Mouse (Mus musculus) MEL (cell line): ENCODE data around the gene Egf. TPM values are rescaled to one million over a fixed set of nuclear protein-coding genes. Genes with fewer than 3 reads are reported as not detected.

Source experiments
- DNase-seq: peaks from one replicate; pipeline ENCODE4 v3.0.0; 2011; ENCODE audit warnings: low read depth, low spot score
- H3K27ac ChIP-seq: 2 replicates; pipeline ENCODE4 v1.5.1; 2012; ENCODE audit warnings: low read depth, mild to moderate bottlenecking, control low read depth, low read length, moderate library complexity; ENCODE audit not compliant: control insufficient read depth
- H3K27me3 ChIP-seq, 2 experiments: fragments of 150-350 bp in 1 of 2; sonication (generic) in 1 of 2; 2 replicates each; pipeline ENCODE4 v1.6.1; 2012; ENCODE audit warnings: low read length in 2 of 2, mild to moderate bottlenecking in 2 of 2, improper control_type of control experiment in 1 of 2, moderate library complexity in 1 of 2; ENCODE audit not compliant: insufficient read depth in 2 of 2, control insufficient read depth in 1 of 2
- H3K36me3 ChIP-seq, 2 experiments: 2 replicates each; pipeline ENCODE4 v1.6.1; 2012 to 2014; ENCODE audit warnings: low read length in 2 of 2, improper control_type of control experiment in 1 of 2, inconsistent platforms in 1 of 2, mild to moderate bottlenecking in 1 of 2; ENCODE audit not compliant: insufficient read depth in 2 of 2, control insufficient read depth in 1 of 2
- H3K4me1 ChIP-seq, 2 experiments: fragments of 150-350 bp in 1 of 2; sonication (generic) in 1 of 2; 2 replicates each; pipeline ENCODE4 v1.6.1; 2012; ENCODE audit warnings: low read length in 2 of 2, improper control_type of control experiment in 1 of 2, mild to moderate bottlenecking in 1 of 2; ENCODE audit not compliant: insufficient read depth in 2 of 2, control insufficient read depth in 1 of 2
- H3K4me3 ChIP-seq, 2 experiments: fragments of 150-350 bp in 1 of 2; sonication (generic) in 1 of 2; 2 replicates each; pipeline ENCODE4 v1.5.1; 2012; ENCODE audit warnings: low read depth in 2 of 2, low read length in 2 of 2, mild to moderate bottlenecking in 2 of 2, moderate library complexity in 2 of 2, control low read depth in 1 of 2, improper control_type of control experiment in 1 of 2; ENCODE audit not compliant: control insufficient read depth in 1 of 2, insufficient read depth in 1 of 2
- H3K79me2 ChIP-seq: 2 replicates; pipeline ENCODE4 v1.6.1; 2012; ENCODE audit warnings: mild to moderate bottlenecking, low read length, moderate library complexity; ENCODE audit not compliant: control insufficient read depth, poor library complexity, insufficient read depth
- H3K9ac ChIP-seq: 2 replicates; pipeline ENCODE4 v1.6.1; 2012; ENCODE audit warnings: low read depth, mild to moderate bottlenecking, control low read depth, low read length, moderate library complexity; ENCODE audit not compliant: control insufficient read depth, poor library complexity, severe bottlenecking
- H3K9me3 ChIP-seq: fragments of 150-350 bp; sonication (generic); replicated peaks from 2 replicates; pipeline ENCODE4 v1.6.1; 2012; ENCODE audit warnings: mild to moderate bottlenecking, low read length, improper control_type of control experiment, moderate library complexity; ENCODE audit not compliant: insufficient read depth
- CTCF ChIP-seq, 3 experiments: IDR thresholded peaks in 2 of 3; conservative IDR thresholded peaks in 1 of 3; 2 replicates each; pipeline ENCODE4 v1.5.1; 2011 to 2012; ENCODE audit warnings: low read length in 3 of 3, low read depth in 2 of 3, mild to moderate bottlenecking in 2 of 3, improper control_type of control experiment in 1 of 3, inconsistent platforms in 1 of 3, mixed read lengths in 1 of 3, moderate library complexity in 1 of 3; ENCODE audit not compliant: control insufficient read depth in 1 of 3, insufficient read depth in 1 of 3, poor library complexity in 1 of 3, severe bottlenecking in 1 of 3
- E2F4 ChIP-seq: IDR thresholded peaks from 2 replicates; pipeline ENCODE4 v1.6.1; 2011; ENCODE audit warnings: low read depth, low read length, improper control_type of control experiment, borderline replicate concordance
- ELF1 ChIP-seq: IDR thresholded peaks from 2 replicates; pipeline ENCODE4 v1.6.1; 2014; ENCODE audit warnings: low read depth, mild to moderate bottlenecking, inconsistent platforms, low read length, improper control_type of control experiment, moderate library complexity
- ETS1 ChIP-seq: IDR thresholded peaks from 2 replicates; pipeline ENCODE4 v1.6.1; 2012; ENCODE audit warnings: low read depth, mild to moderate bottlenecking, inconsistent platforms, low read length, improper control_type of control experiment, moderate library complexity
- GABPA ChIP-seq: IDR thresholded peaks from 2 replicates; pipeline ENCODE4 v1.6.1; 2012; ENCODE audit warnings: low read depth, mild to moderate bottlenecking, inconsistent platforms, low read length, improper control_type of control experiment, moderate library complexity
- MAFK ChIP-seq: IDR thresholded peaks from 2 replicates; pipeline ENCODE4 v1.6.1; 2011; ENCODE audit warnings: low read depth, mild to moderate bottlenecking, low read length, improper control_type of control experiment, borderline replicate concordance
- MAZ ChIP-seq: IDR thresholded peaks from 2 replicates; pipeline ENCODE4 v1.6.1; 2012; ENCODE audit warnings: low read depth, mild to moderate bottlenecking, inconsistent platforms, low read length, improper control_type of control experiment
- MEF2A ChIP-seq: IDR thresholded peaks from 2 replicates; pipeline ENCODE4 v1.6.1; 2014; ENCODE audit warnings: low read depth, mild to moderate bottlenecking, inconsistent platforms, low read length, improper control_type of control experiment; ENCODE audit not compliant: poor library complexity, insufficient replicate concordance, severe bottlenecking; ENCODE audit errors: extremely low read depth
- MYB ChIP-seq: IDR thresholded peaks from 2 replicates; pipeline ENCODE4 v1.6.1; 2011; ENCODE audit warnings: mild to moderate bottlenecking, low read depth, low read length, improper control_type of control experiment
- POLR2A ChIP-seq, 2 experiments: IDR thresholded peaks; 2 replicates each; pipeline ENCODE4 v1.6.1; 2011 to 2012; ENCODE audit warnings: low read length in 2 of 2, mild to moderate bottlenecking in 2 of 2, control low read depth in 1 of 2, improper control_type of control experiment in 1 of 2, low read depth in 1 of 2, moderate library complexity in 1 of 2; ENCODE audit not compliant: control insufficient read depth in 1 of 2, insufficient read depth in 1 of 2, poor library complexity in 1 of 2
- POLR2AphosphoS5 ChIP-seq: IDR thresholded peaks from 2 replicates; pipeline ENCODE4 v1.6.1; 2012; ENCODE audit warnings: low read depth, borderline replicate concordance, mild to moderate bottlenecking, inconsistent platforms, low read length, moderate library complexity, mixed read lengths
- RAD21 ChIP-seq: IDR thresholded peaks from 2 replicates; pipeline ENCODE4 v1.6.1; 2011; ENCODE audit warnings: mild to moderate bottlenecking, low read depth, low read length, improper control_type of control experiment
- RCOR1 ChIP-seq: IDR thresholded peaks from 2 replicates; pipeline ENCODE4 v1.6.1; 2012; ENCODE audit warnings: low read depth, mild to moderate bottlenecking, inconsistent platforms, low read length, improper control_type of control experiment
- SMC3 ChIP-seq: IDR thresholded peaks from 2 replicates; pipeline ENCODE4 v1.6.1; 2011; ENCODE audit warnings: low read depth, low read length, improper control_type of control experiment
- ZC3H11A ChIP-seq: IDR thresholded peaks from 2 replicates; pipeline ENCODE4 v1.6.1; 2012; ENCODE audit warnings: low read depth, mild to moderate bottlenecking, inconsistent platforms, low read length, improper control_type of control experiment
- ZMIZ1 ChIP-seq: IDR thresholded peaks from 2 replicates; pipeline ENCODE4 v1.6.1; 2012; ENCODE audit warnings: low read depth, mild to moderate bottlenecking, inconsistent platforms, low read length, improper control_type of control experiment, moderate library complexity
- ZNF384 ChIP-seq: IDR thresholded peaks from 2 replicates; pipeline ENCODE4 v1.6.1; 2012; ENCODE audit warnings: low read depth, mild to moderate bottlenecking, inconsistent platforms, low read length, improper control_type of control experiment
- polyA plus RNA-seq, 2 experiments: library from polyadenylated mRNA; stranded (reverse) in 1 of 2; unstranded in 1 of 2; fragments of >175 nt in 1 of 2; fragments of >200 nt in 1 of 2; gene quantifications; 2 replicates each; pipeline versions ENCODE4 v1.2.1 to v1.2.4; 2012; ENCODE audit warnings: low replicate concordance in 2 of 2, low read depth in 1 of 2; ENCODE audit not compliant: insufficient read length in 2 of 2, insufficient read depth in 1 of 2, missing spikeins in 1 of 2
- total RNA-seq: library from RNA; depleted of rRNA; stranded (reverse); fragments of 300-350 nt; gene quantifications from 2 replicates; pipeline ENCODE4 v1.2.3, GENCODE M21; 2012

Egf gene
- total and polyA plus RNA-seq, 3 experiments = 1.5 to 3.1 TPM; not detected in 1

DNA sequence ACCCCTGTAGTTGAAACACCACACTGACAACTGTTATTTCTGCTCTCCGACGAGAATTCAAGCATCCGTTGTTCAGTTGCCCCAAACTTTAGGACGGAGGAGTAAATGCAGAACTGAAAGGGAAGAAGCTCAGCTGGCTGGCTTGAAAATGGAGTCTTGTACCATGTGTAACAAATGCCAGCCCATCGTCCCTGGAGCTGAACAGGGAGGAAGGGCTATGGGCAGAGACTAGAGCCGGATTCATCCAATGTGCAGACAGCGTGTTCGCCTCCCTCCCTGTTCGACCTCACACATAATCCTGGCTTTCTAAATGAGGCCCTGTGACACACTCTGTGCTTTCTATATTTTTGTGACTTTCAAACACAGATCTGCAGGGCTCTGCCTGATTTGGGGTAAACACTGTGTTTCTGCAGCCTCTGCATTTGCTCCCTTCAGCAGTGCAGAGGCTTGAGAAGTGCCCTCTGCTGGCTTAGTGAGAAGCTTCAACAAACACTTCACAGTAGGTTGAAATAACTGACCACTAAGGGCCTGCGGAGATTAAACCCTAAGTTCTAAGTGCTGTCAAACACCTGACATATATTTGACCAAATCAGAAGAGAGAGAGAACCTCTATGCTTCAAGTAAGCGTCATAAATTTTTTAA, 120.7 kb downstream of the Egf start:
- H3K79me2 ChIP-seq = no peaks in the 10 kb centered on the region
- peaks cover 0 to 8% of the 10 kb centered on the region in 2 experiments; a peak in 1 of 4 replicates for H3K4me1 ChIP-seq
- peaks cover 2 to 3% of the 10 kb centered on the region in 2 experiments; a peak in 3 of 4 replicates for H3K36me3 ChIP-seq
- no peak for TF ChIP-seq E2F4
- peak; percentile 7 for TF ChIP-seq RAD21
- TF ChIP-seq ZC3H11A = 0 out of 2 replicates have a peak, but pooled peaks have one; percentile 9
- TF ChIP-seq CTCF (IDR thresholded peaks at IDR 0.05 in 2 of 3, conservative IDR thresholded peaks at IDR 0.05 in 1 of 3; ENCODE audit: control insufficient read depth in 1 of 3, insufficient read depth in 1 of 3, low read depth in 2 of 3, low read length in 3 of 3, poor library complexity in 1 of 3, severe bottlenecking in 1 of 3) = peak in 2 of 3 experiments; percentile 26 to 30; a peak in 4 of 6 replicates
- TF ChIP-seq ETS1 = no peak
- peak; percentile 39 for TF ChIP-seq SMC3
- no peak overlapping the region for H3K4me3 ChIP-seq
- no peak for DNase-seq
- no peaks in the 10 kb centered on the region for H3K9me3 ChIP-seq
- H3K27ac ChIP-seq = no peak overlapping the region
- H3K9ac ChIP-seq = no peak overlapping the region
- no peaks in the 10 kb centered on the region for H3K27me3 ChIP-seq

DNA sequence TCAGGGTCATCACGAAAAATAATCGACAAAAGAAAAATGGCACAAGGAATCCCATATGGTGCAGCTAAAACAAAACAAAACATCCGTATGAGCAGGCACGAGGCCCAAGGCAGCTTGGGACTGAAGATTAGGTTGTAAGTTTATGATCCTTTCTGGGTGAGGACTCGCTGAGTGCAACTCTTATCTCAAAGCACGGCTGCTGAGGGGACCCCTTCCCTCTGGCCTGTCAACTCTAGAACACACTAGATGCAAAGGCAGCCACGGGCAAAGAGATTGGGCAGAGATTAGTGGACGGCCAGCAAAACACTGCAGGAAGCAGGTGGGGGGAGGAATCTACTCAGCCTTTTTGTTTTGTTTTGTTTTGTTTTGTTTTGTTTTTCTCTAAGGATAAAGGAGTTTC, 121.6 kb downstream of the Egf start:
- Histone ChIP-seq H3K27ac (no peak overlapping the region), H3K27me3 (no peaks in the 10 kb centered on the region), H3K79me2 (no peaks in the 10 kb centered on the region), H3K4me3 (no peak overlapping the region), H3K9me3 (no peaks in the 10 kb centered on the region), H3K9ac (no peak overlapping the region), H3K4me1 (peaks cover 0 to 8% of the 10 kb centered on the region in 2 experiments; a peak in 1 of 4 replicates), H3K36me3 (peaks cover 2 to 3% of the 10 kb centered on the region in 2 experiments; a peak in 3 of 4 replicates)
- DNase-seq = peak; percentile 16
- TF ChIP-seq POLR2AphosphoS5 (no peak), RCOR1 (no peak), MAFK (no peak), MAZ (no peak), ZMIZ1 (no peak), ELF1 (no peak), E2F4 (no peak), MEF2A (no peak), CTCF (IDR thresholded peaks at IDR 0.05 in 2 of 3, conservative IDR thresholded peaks at IDR 0.05 in 1 of 3; ENCODE audit: control insufficient read depth in 1 of 3, insufficient read depth in 1 of 3, low read depth in 2 of 3, low read length in 3 of 3, poor library complexity in 1 of 3, severe bottlenecking in 1 of 3) (no peak), POLR2A (IDR thresholded peaks at IDR 0.05; ENCODE audit: control insufficient read depth in 1 of 2, insufficient read depth in 1 of 2, low read depth in 1 of 2, low read length in 2 of 2, poor library complexity in 1 of 2) (no peak), ZNF384 (no peak), MYB (no peak), SMC3 (no peak), GABPA (no peak)
